Mouse (Mus musculus) hindbrain, embryonic 16.5 days (tissue): ENCODE data around the gene Qtrt1. TPM values are rescaled to one million over a fixed set of nuclear protein-coding genes. Genes with fewer than 3 reads are reported as not detected.

Experiments
- ATAC-seq: fragments of 200-750 bp; cut with Nextera tagmentation; 2 replicates; pipeline ENCODE4 v1.8.0; 2017; ENCODE audit warnings: moderate TSS enrichment, moderate library complexity
- H3K27ac ChIP-seq: fragments of 300-500 bp; sonication (generic); 2 replicates; pipeline ENCODE4 v1.5.1; 2014; ENCODE audit warnings: low read depth, mild to moderate bottlenecking, control low read depth, low read length, moderate library complexity
- H3K27me3 ChIP-seq: fragments of 300-500 bp; sonication (generic); replicated peaks from 2 replicates; pipeline ENCODE4 v1.6.1; 2014; ENCODE audit warnings: low read length; ENCODE audit not compliant: control insufficient read depth, insufficient read depth
- H3K36me3 ChIP-seq: fragments of 300-500 bp; sonication (generic); 2 replicates; pipeline ENCODE4 v1.6.1; 2014; ENCODE audit warnings: mild to moderate bottlenecking, low read length, moderate library complexity, mixed read lengths; ENCODE audit not compliant: control insufficient read depth, insufficient read depth
- H3K4me1 ChIP-seq: fragments of 300-500 bp; sonication (generic); 2 replicates; pipeline ENCODE4 v1.6.1; 2014; ENCODE audit warnings: low read depth, low read length; ENCODE audit not compliant: control insufficient read depth, insufficient read depth
- H3K4me2 ChIP-seq: fragments of 300-500 bp; sonication (generic); 2 replicates; pipeline ENCODE4 v1.6.1; 2014; ENCODE audit warnings: mild to moderate bottlenecking, low read length, control low read depth, moderate library complexity
- H3K4me3 ChIP-seq: fragments of 300-500 bp; sonication (generic); 2 replicates; pipeline ENCODE4 v1.5.1; 2014; ENCODE audit warnings: mild to moderate bottlenecking, low read length, control low read depth, moderate library complexity
- H3K9ac ChIP-seq: fragments of 300-500 bp; sonication (generic); 2 replicates; pipeline ENCODE4 v1.6.1; 2014; ENCODE audit warnings: low read depth, mild to moderate bottlenecking, control low read depth, low read length, moderate library complexity
- H3K9me3 ChIP-seq: fragments of 300-500 bp; sonication (generic); 2 replicates; pipeline ENCODE4 v1.6.1; 2014; ENCODE audit warnings: mild to moderate bottlenecking, low read length, moderate library complexity; ENCODE audit not compliant: control insufficient read depth
- WGBS: fragments of 180-500 bp; shearing (Covaris S2); extraction: QIAGEN DNeasy Blood & Tissue Kit; methylation state at CpG from one replicate; pipeline ENCODE4 v1.1.7; 2014; 5-methylcytosine and 5-hydroxymethylcytosine counted together
- polyA plus RNA-seq: library from polyadenylated mRNA; unstranded; fragments of >200 nt; fragmentation: Nextera tagmentation; extraction: Ambion mirVana; gene quantifications from 2 replicates; pipeline ENCODE4 v1.2.1, GENCODE M21; 2015

Gene Qtrt1
- polyA plus RNA-seq, 1 experiment from 2014 or later: 53.7 TPM

DNA sequence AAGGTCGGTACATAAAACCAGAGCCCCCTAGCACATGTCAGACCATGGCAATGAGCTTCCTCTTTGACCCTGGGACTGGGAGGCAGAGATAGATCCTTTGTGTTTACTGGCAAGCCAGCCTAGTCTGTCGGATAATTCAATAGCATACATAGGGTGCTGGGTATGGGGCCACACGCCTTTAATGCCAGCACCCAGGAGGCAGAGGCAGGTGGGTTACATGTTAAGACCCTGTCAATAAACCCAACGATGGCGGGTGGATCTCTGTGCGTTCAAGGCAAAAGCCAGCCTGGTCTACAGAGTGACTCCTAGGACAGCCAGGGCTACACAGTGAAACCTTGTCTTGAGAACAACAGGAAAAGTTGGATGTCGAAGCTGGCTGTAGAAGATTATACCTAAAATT, 3.0 kb upstream of the Qtrt1 start:
- Histone ChIP-seq H3K4me1 (peaks cover 9% of the 10 kb centered on the region), H3K9me3 (no peaks in the 10 kb centered on the region), H3K4me3 (no peak overlapping the region), H3K27me3 (no peaks in the 10 kb centered on the region), H3K27ac (no peak overlapping the region), H3K9ac (no peak overlapping the region), H3K36me3 (peaks cover 27% of the 10 kb centered on the region), H3K4me2 (no peak overlapping the region)
- 75% methylated on average over 7 of the region's 7 CpGs for WGBS
- no peak for ATAC-seq

DNA sequence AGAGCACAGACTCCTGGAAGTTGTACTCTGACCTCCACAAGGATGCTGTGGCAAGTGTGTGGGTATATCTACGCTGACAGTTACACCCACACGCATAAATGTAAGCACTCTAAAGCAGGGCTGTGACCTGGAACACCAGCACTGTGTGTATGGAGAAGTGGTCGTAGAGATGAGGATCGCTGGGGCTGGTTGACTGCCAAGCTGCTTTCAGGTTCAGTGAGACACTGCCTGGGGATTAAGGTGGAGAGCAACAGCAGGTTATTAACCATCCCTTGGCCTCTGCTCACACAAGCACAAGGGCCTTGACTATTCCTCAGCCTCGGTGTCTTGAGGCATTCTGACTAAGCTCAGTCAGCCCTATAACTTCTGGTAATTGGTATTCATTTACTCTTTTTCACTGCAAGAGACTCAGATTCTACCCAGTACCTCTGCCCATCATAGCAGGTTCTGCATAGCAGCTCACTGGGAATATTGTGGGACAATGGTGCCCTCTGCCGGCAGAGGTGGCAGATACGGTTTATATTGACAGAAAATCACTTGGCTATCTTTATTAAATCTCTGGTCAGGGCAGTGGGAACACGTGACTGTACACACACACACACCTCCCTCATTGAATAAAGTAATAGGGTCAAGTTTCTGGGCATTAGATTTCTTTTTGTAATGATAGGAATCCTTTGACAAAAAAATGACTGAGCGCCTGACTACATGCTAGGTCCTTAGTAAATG, 1.9 kb upstream of the Qtrt1 start:
- Histone ChIP-seq H3K9ac (no peak overlapping the region), H3K4me2 (no peak overlapping the region), H3K27me3 (no peaks in the 10 kb centered on the region), H3K4me1 (peaks cover 12% of the 10 kb centered on the region), H3K36me3 (peaks cover 20% of the 10 kb centered on the region), H3K27ac (no peak overlapping the region), H3K9me3 (no peaks in the 10 kb centered on the region), H3K4me3 (no peak overlapping the region)
- ATAC-seq: no peak
- WGBS: 34% methylated on average over 9 of the region's 9 CpGs

DNA sequence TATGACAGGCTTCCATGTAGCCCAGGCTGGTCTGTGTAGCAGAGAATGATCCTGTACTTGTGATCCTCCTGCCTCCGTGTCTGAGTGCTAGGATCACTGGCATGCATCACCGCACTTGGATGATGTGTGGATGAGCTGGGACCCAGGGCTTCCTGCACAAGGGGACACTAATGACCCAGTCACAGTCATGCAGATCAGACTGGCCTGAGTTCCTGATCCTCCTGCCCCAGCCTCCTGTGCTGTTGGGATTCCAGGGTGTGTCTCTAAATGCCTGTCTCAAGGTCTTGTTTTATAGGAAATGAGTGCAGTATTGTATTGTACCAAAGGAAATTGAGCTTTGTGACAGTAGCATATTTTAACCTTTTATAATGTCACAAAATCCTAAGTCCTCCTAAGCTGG, 6.2 kb downstream of the Qtrt1 start:
- Histone ChIP-seq H3K36me3 (peaks cover 25% of the 10 kb centered on the region), H3K4me2 (no peak overlapping the region)

DNA sequence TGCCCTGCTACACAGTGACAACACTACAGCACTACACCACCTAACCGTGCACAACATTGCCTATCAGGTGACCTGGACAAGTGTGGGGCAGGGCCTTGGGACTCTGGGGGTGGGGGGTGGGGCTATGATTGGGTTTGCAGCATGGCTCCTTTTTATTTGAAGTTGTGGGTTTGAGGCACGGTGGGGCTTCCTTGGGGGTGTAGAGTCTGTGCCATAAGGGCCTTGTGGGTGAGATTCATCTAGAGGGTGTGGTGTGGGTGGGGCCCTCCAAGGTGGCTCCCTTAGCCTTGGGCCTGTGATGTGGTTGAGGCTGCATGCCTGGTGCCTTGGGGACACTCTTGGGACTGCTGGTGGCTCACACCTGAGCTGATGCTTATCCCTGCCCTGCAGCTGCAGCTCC, 8.0 kb downstream of the Qtrt1 start:
- H3K9me3 ChIP-seq: no peaks in the 10 kb centered on the region
- peaks cover 5% of the 10 kb centered on the region; the same call in 1 of the 2 replicates for H3K4me1 ChIP-seq
- WGBS: 96% methylated on average over 2 of the region's 2 CpGs
- no peak overlapping the region for H3K4me3 ChIP-seq
- no peak overlapping the region for H3K4me2 ChIP-seq
- H3K27me3 ChIP-seq: no peaks in the 10 kb centered on the region
- no peak overlapping the region for H3K27ac ChIP-seq
- peaks cover 25% of the 10 kb centered on the region for H3K36me3 ChIP-seq
- no peak for ATAC-seq
- H3K9ac ChIP-seq: no peak overlapping the region

More for the DNA sequence above, 6.2 kb downstream of the Qtrt1 start:
- ATAC-seq: no peak
- H3K9me3 ChIP-seq: no peaks in the 10 kb centered on the region
- 89% methylated on average over 2 of the region's 2 CpGs for WGBS
- H3K9ac ChIP-seq: no peak overlapping the region
- no peak overlapping the region for H3K27ac ChIP-seq
- no peaks in the 10 kb centered on the region for H3K27me3 ChIP-seq
- H3K4me3 ChIP-seq: no peak overlapping the region
- H3K4me1 ChIP-seq: peaks cover 4% of the 10 kb centered on the region

DNA sequence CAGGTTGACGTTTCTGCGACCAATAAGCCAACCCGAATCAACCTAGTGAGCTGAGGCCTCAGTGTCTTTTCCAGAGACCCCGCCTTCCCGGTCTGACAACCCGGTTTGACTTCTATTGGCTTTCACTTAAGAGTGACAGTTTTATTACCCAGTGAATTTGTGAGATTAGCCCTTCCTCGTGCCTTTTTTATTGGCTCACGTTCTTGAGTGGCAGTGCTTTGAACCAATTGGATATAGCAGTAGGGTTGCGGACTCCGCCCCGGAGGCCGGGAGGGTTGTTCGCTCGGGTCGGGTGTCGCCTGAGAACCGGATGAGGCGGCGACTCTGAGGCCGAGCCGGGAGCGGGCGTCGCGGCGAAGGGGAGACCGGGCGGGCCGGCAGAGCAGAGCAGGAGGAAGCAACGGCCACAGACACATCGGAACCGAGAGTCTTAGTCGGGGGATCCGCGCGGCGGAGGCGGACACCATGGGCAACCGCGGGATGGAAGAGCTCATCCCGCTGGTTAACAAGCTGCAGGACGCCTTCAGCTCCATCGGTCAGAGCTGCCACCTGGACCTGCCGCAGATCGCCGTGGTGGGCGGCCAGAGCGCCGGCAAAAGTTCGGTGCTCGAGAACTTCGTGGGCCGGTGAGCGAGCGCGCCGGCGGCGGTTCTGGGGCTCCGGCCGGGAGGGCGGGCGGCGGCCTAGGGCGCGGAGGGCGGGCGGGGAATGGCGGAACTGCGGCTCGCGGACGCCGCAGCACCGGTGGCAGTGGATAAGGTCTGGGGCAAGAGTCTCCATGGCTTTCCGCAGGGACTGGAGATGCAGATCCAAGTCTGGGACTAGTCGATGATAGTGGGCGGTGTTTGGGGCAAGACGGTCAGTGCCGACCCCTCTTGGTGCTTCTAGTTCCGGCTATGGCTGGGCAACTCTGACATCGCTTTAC, 13.3 kb downstream of the Qtrt1 start, which contains the start of gene Dnm2:
Gene Dnm2 (plus strand): TSS at position 278 of the 925 bp plus-strand sequence.
- Histone ChIP-seq H3K36me3 (peaks cover 8% of the 10 kb centered on the region; the same call in 1 of the 2 replicates), H3K27ac (peak within 1 kb of the TSS; percentile 78), H3K27me3 (no peaks in the 10 kb centered on the region), H3K9me3 (no peaks in the 10 kb centered on the region), H3K4me2 (peak within 1 kb of the TSS; percentile 93), H3K4me3 (peak within 1 kb of the TSS; percentile 72), H3K9ac (peak within 1 kb of the TSS; percentile 86), H3K4me1 (peaks cover 28% of the 10 kb centered on the region)
- ATAC-seq: peak; percentile 99
- under 1% methylated on average over 68 of the region's 82 CpGs for WGBS

DNA sequence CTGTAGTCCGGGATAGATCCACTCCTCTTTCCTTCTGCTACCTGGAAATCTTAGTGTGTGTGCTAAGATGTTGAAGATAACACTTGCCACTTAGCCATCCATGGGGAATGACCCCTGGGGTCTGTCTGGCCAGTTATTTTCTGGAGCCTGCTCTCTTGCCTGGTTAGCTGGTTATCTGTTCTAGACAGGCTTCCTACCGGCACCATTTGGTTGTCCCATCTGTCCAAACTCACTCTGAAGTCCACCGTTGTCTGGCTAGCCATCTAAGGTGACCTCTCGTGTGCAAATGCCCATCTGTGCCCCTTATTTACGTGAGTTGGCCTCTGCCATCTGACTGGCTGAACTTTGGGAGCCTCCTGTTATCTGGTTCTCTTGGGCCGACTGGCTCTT, 13.9 kb downstream of the Qtrt1 start:
- H3K27me3 ChIP-seq: no peaks in the 10 kb centered on the region
- H3K4me3 ChIP-seq: peak overlapping the region; percentile 72
- H3K36me3 ChIP-seq: peaks cover 3% of the 10 kb centered on the region; the same call in 1 of the 2 replicates
- H3K27ac ChIP-seq: peak overlapping the region; percentile 78
- peak overlapping the region; percentile 86 for H3K9ac ChIP-seq
- ATAC-seq: no peak
- H3K9me3 ChIP-seq: no peaks in the 10 kb centered on the region
- H3K4me2 ChIP-seq: peak overlapping the region; percentile 93
- H3K4me1 ChIP-seq: peaks cover 30% of the 10 kb centered on the region
- WGBS: 11% methylated on average over 6 of the region's 6 CpGs

DNA sequence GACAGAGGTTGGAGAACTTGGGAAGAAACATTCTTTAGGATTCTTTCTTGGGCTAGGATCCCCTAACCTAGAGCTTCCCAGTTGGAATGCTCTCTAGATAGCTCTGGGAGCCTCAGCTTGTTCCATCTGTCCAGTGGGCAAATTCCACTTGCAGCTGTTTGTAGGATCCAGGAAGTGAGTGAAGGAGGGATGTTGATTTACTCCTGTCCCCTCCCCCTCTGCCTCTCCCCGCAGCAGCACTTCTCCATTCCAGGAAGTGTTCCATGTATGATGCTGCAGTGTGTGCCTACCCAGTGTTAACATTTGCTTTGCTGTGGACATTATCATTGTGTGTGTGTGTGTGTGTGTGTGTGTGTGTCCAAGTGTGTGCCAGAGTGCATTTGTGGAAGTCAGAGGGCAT, 14.4 kb downstream of the Qtrt1 start:
- Histone ChIP-seq H3K27ac (peak overlapping the region; percentile 78; the same call in 1 of the 2 replicates), H3K9me3 (no peaks in the 10 kb centered on the region), H3K4me1 (peaks cover 32% of the 10 kb centered on the region), H3K36me3 (no peaks in the 10 kb centered on the region), H3K9ac (peak overlapping the region; percentile 86), H3K4me3 (peak overlapping the region; percentile 72), H3K4me2 (peak overlapping the region; percentile 93), H3K27me3 (no peaks in the 10 kb centered on the region)
- ATAC-seq: no peak
- WGBS: 17% methylated on average over 1 of the region's 1 CpGs

DNA sequence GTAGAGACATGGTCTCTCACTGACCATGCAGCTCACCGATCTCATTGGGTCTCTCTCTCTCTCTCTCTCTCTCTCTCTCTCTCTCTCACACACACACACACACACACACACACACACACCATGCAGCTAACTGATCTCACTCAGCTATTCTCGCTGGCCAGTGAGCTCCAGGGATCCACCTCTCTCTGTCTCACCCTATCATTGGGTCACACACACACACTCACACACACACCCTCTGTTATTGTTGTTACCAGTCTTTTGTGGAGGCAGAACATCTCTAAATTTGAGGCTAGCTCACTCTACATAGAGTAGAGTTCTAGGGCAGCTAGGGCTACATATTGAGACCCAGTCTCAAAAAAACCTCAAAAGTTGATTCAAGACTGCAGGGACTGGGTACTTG, 14.9 kb downstream of the Qtrt1 start:
- Histone ChIP-seq H3K4me1 (peaks cover 32% of the 10 kb centered on the region), H3K9me3 (no peaks in the 10 kb centered on the region), H3K9ac (no peak overlapping the region)

DNA sequence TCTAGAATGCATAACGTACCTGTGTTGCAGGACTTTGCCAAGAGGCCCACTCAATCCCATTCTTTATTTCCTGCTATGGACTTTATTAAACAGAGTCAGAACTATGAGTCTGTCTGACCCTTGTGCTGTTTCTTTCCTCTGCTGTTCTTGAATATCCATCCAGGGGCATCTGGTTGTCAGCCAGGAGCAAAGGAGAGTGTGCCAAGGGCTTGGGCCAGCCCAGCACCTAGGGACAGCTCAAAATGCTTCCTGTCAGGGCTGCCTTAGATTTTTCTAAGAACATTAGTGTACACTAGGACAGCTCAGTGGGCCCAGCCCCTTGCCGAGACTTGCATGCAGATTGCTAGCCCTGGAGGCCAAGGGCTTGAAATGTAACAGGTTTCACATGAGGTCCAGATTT, 16.1 kb downstream of the Qtrt1 start:
- Histone ChIP-seq H3K27ac (no peak overlapping the region), H3K36me3 (no peaks in the 10 kb centered on the region), H3K4me2 (no peak overlapping the region), H3K4me3 (no peak overlapping the region), H3K9ac (no peak overlapping the region), H3K27me3 (no peaks in the 10 kb centered on the region), H3K4me1 (peaks cover 32% of the 10 kb centered on the region), H3K9me3 (no peaks in the 10 kb centered on the region)
- 83% methylated on average over 2 of the region's 2 CpGs for WGBS
- no peak for ATAC-seq

More for the DNA sequence above, 14.9 kb downstream of the Qtrt1 start:
- ATAC-seq: no peak
- peak overlapping the region; percentile 93; the same call in 1 of the 2 replicates for H3K4me2 ChIP-seq
- WGBS: 62% methylated on average over 2 of the region's 2 CpGs
- no peak overlapping the region for H3K4me3 ChIP-seq
- H3K27me3 ChIP-seq: no peaks in the 10 kb centered on the region
- H3K36me3 ChIP-seq: no peaks in the 10 kb centered on the region
- H3K27ac ChIP-seq: no peak overlapping the region
